In genomic region chr12:108873122-108873521, GRCm38 (mm10) we compare ENCODE assay signal across 20 mouse cellular contexts. TPM values are rescaled to one million over a fixed set of nuclear protein-coding genes. Genes with fewer than 3 reads are reported as not detected.
A peak's percentile ranks its signal among the peaks of the same experiment; 100 is the strongest.
DNase-seq lines count a peak whose midpoint lies in the region; TF ChIP-seq lines count a peak whose summit lies in the region.
"Had no signal": no experiment of that assay in that cellular context is flagged by ENCODE, and none has a peak within 500 bp of the region (broad histone marks: within the 10 kb centered on the region; RNA-seq: fewer than 3 reads in every experiment).

No protein-coding gene starts in this region.

- no peaks in the 10 kb centered on the region for H3K27me3 ChIP-seq in C2C12 (ENCODE audit: control insufficient read depth, insufficient read depth, insufficient read length)
- H3K27me3 ChIP-seq: embryonic facial prominence, embryonic 12.5 days; forebrain, embryonic 13.5 days; forebrain, embryonic 15.5 days had no signal

- H3K4me3 ChIP-seq in C2C12 (ENCODE audit: insufficient read depth, poor library complexity, severe bottlenecking) = no peak overlapping the region
- H3K4me3 ChIP-seq: embryonic facial prominence, embryonic 10.5 days; embryonic facial prominence, embryonic 12.5 days; forebrain, embryonic 13.5 days; forebrain, embryonic 15.5 days had no signal

- no peak for TF ChIP-seq CTCF in C2C12 (IDR thresholded peaks at IDR 0.05; ENCODE audit: control insufficient read depth, insufficient read depth, insufficient read length)

- no peak overlapping the region for H3ac ChIP-seq in C2C12 (ENCODE audit: control insufficient read depth, insufficient read length, low read depth)

- H3K36me3 ChIP-seq in C2C12 (ENCODE audit: control insufficient read depth, insufficient read depth) = peaks cover 56% of the 10 kb centered on the region

- H3K79me3 ChIP-seq in C2C12 (ENCODE audit: low read depth) = no peaks in the 10 kb centered on the region

- peak; percentile 11 for DNase-seq in kidney, adult 11 months
- DNase-seq in kidney, adult 9 months = no peak
- DNase-seq in lung, postnatal 36 days = peak; percentile 16
- DNase-seq in lung, postnatal 10 days = no peak
- no peak for DNase-seq in layer of hippocampus, adult 11-12 months (ENCODE audit: low spot score)
- DNase-seq: adrenal gland, adult 2 months; adrenal gland, postnatal 10 days; adrenal gland, postnatal 36 days; B cell, adult 2 months; cerebellum, adult 11-12 months; cerebellum, adult 2 months; cerebellum, adult 9-10 months; cerebellum, postnatal 10 days; cerebellum, postnatal 25 days; forebrain, postnatal 0 days had no signal

- no peaks in the 10 kb centered on the region for H3K79me2 ChIP-seq in C2C12 (ENCODE audit: control insufficient read depth, insufficient read depth)

TF ChIP-seq in C2C12, 6 proteins besides CTCF, POLR2A, EP300 and RAD21:
- TF ChIP-seq MYOG (IDR thresholded peaks at IDR 0.05; ENCODE audit: control insufficient read depth, extremely low read depth, insufficient read length) (no peak), MYOD1 (IDR thresholded peaks at IDR 0.05; ENCODE audit: control insufficient read depth, insufficient read length, low read depth) (no peak), CEBPB (IDR thresholded peaks at IDR 0.05; ENCODE audit: low read depth) (no peak), FOSL1 (IDR thresholded peaks at IDR 0.05; ENCODE audit: insufficient read depth, low read length, poor library complexity, severe bottlenecking) (no peak), MAX (IDR thresholded peaks at IDR 0.05) (no peak), USF1 (IDR thresholded peaks at IDR 0.05; ENCODE audit: low read depth) (peak; percentile 54)

RNA-seq across cellular contexts. Expression of gene Wdr25, which starts 20.3 kb away (rescaled TPM):
- polyA plus RNA-seq in C2C12 (2012; fragmentation: generic; extraction: Trizol) = 9.4 TPM

RNA-seq across cellular contexts. Expression of gene Wars, which starts 20.9 kb away (rescaled TPM):
- polyA plus RNA-seq in C2C12 (2012; fragmentation: generic; extraction: Trizol) = 65.8 TPM

RNA-seq across cellular contexts. Expression of gene Slc25a47, which starts 37.3 kb away (rescaled TPM):
- 2.4 TPM for polyA plus RNA-seq in C2C12 (2012; fragmentation: generic; extraction: Trizol)

RNA-seq across cellular contexts. Expression of gene Slc25a29, which starts 37.4 kb away (rescaled TPM):
- polyA plus RNA-seq in C2C12 (2012; fragmentation: generic; extraction: Trizol) = 5.5 TPM

Comparison
In these comparisons a context has a peak if more than half of its experiments do, and no peak if none do; other contexts are left out.
1. DNase-seq: peak in kidney, adult 11 months (single experiment) and lung, postnatal 36 days (single experiment); none in kidney, adult 9 months (single experiment), lung, postnatal 10 days (single experiment) and layer of hippocampus, adult 11-12 months (single experiment).